Mouse (Mus musculus) regulatory T cell (primary cell): Measurements from ENCODE around the gene Gpn3.

Source experiments
- in situ Hi-C: fragments of 300-600 bp; cut with MboI, MseI; formaldehyde crosslinking; loops from one replicate; pipeline ENCODE4 v1.15.1; 2025; ENCODE audit warnings: high pct_unique_total_duplicates

The Gpn3 gene

DNA sequence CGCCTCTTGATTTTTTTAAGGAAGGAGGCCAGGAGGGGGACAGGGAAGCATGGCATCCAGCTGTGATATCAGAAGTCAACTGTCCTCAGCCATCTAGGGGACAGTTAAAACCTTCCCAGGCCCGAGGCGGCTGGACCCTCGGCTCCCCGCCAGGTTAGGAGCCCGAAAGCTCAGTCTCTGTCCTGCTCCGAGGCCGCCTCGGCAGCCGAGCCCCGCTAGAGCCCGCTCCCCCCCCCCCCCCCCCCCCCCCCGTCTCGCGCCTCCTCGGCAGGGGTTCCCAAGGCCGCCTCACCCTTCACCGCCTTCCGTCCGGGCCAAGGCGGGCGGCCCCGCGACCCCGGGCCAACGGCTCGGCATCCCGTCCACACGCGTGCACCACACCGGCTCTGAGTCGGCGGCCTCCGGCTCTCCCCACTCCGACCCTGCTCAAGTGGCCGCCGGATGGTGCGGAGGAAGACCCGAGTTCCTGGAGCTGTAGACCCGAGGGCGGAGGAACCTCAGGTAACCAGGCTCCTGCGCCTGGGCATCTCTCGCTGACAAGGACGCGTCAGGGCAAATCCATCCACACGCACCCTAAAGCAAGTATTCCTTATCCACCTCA lies at the start of gene Gpn3:
Gene Gpn3, plus strand, starts transcription at position 286 of the 601 bp plus-strand sequence.
- in situ Hi-C loops = loop anchor here (25.0 kb wide), 1 partner anchor 534 kb away; the partner anchor contains the start of genes Pheta1 and Sh2b3

DNA sequence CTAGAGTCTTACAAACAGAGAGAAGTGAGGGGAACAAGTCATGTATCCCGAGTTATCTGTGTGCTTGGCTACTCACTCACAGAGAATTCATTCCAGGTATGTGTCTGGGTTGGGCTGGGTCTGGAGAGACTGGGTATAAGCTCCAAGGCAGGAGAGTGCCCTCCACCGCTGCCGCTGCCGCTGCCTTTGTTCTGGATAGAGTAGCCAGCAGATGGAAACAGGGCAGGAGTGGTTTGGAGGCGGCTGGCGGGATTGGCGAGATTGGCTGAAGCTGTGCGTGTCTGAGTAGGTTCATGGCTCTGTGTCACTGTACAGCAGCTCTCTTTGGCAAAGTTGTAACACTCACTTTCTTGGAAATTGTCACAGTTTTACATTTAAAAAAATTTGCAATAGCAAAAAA lies 48.2 kb upstream of the Gpn3 start:
- in situ Hi-C loops = no loop called here

DNA sequence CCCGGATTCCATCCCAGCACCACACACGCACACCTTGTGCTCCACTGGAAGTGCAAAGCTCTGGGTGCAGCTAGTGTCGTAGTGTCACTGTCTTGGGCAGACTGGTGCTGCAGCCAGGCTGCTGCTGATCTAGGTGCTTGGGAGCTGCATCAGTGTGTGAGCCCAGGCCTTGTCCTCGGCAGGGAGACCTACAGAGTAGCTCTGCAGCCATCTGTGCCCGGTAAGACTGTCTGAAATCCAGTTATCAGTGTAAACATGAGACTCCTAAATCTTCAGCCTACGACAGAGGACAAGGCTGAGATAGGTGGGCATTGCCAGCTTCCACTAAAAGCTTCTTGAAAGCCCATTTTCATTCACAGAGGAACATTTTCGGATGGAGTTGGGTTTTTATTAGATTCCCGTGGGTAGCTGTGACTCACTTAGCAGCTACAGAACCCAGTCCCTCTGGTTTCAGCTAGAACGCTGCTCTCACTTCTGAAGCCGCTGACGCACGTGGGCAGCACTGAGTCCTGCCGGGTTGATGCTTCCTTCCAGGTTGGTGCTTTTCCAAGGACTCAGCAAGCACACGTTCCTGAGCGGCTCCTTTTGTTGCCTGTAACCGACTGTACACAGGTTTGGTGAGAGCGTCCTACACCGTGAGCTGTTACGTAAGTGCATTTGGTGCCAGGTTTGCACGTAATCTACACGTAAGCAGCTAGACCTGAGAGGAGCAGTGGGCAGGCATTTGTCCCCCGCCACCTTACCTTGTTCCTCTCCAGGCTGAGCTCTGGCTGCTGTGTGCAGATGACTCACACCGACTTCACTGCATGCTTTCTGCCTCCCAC lies 46.9 kb upstream of the Gpn3 start:
- in situ Hi-C loops = no loop called here

DNA sequence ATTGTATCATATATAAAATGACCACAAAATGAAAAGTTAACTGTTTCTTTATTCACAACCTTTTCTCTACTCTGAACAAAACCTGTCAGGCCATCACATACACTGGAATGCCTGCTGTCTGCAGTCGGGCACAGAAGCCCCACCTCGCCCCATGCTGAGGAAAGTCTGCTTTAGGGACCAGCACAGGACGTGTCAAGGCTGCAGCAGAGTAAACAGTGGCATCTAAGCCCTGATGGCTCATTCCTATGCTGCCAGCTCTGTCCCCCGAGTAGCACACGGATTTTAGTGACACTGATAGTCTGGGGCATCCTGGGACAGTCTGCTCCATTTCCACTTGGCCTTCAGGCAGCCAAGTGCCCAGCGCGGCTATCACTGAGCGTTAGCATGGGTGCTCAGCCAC lies 46.2 kb upstream of the Gpn3 start:
- in situ Hi-C loops = no loop called here

DNA sequence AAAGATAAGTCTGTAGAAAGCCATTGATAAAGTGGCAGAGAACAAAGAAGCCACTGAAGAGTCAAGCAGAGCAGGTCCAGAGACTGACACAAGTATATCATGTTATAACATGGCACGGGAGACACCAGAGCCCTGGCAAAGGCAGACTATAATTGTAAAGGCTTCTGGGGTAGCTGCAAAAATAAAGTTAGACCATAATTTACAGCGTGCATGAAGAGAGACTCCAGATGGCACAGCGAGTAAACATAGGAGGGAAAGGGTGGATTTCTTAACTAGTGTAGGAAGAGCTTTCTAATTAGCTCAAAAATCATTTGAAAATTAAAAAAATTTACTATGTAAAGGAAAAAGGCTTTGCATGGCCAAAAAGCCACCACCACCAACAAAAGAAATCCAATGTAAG lies 44.4 kb upstream of the Gpn3 start:
- in situ Hi-C loops = no loop called here

DNA sequence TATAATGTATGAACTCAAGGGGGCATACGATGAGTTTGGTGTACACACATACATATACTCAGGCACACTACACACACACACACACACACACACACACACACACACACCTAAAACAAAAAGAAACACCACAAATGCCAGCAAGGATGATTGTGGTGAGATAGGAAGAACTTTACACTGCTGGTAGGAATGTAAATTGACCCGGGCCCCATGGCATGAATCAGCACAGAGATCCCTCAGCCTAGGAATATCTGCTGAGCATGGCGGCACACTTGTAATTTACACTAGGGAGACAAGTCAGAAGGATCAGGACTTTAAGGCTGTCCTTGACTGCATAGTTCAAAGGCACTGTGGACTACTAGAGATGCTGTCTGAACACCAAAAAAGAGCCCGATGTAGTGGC lies 41.4 kb upstream of the Gpn3 start:
- in situ Hi-C loops = loop anchor here (5.0 kb wide), 1 partner anchor 73 kb away; no protein-coding TSS in a partner anchor

DNA sequence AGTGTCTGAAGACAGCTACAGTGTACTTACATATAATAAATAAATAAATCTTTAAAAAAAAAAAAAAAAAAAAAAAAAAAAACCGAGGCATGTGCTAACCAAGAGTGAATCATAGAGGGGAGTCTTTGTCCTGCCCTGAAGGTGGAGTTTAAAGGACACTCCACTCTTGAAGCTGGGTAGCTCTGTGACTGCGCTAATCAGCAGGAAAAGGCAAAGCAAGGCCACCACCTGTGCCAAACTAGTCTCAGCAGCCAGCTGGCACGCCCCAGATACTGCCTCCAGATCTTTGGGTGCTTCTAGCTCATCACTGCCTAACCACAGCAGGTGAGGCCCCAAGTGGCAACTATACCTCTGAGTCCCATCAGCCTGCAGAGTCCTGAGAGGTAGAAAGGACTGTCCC lies 37.0 kb upstream of the Gpn3 start:
- in situ Hi-C loops = loop anchor here (5.0 kb wide), 1 partner anchor 77 kb away; no protein-coding TSS in a partner anchor

DNA sequence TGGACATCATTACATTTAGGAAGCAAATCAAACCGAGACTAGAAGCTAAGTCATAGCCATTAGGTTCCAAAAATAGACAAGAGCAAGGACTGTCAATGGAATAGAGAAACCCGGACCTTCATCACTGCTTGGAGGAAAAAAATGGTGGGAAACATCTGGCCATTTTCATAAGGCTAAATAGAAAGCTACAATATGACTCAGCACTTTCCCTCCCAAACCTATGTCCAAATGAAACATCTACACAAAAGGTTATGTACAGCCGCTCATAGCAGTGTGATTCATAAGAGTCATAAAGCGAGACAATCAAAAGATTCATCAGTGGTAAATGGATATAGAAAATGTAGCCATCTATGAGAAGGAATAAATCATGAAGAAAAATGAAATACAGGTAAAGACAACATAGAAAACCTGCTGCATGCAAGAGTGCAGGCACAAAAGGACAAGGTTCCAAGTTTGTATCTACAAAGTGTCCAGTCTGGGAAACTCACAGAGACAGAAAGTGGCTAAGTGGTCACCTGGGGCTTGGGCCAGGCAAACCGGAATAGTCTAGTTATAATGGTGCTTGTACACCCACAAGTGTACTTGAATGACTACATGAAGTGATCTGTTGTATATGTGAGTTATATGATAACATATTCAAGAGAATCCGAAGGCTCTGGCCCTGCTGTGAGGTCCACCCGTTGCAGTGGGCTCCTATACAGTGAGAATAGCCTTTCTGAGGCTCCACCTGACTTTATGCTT lies 35.0 kb upstream of the Gpn3 start:
- in situ Hi-C loops = no loop called here

DNA sequence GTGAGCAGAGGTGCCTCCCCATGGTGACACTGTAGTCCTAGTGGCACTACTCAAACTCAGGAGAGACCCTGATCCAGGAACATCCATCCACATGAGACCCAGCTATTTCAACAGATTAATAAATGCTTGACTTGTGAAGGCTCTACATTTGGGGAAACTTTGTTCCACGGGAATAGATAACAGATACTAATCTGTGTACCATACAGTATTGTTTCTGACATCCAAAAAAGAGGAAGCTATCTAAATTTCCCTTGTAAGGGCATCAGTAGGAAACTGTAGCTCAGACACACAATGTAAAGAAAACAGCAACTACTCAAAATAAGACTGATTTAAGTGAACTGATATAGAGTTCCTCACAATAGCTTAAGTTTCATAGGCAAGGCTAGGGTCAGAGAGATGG lies 28.8 kb upstream of the Gpn3 start:
- in situ Hi-C loops = no loop called here

DNA sequence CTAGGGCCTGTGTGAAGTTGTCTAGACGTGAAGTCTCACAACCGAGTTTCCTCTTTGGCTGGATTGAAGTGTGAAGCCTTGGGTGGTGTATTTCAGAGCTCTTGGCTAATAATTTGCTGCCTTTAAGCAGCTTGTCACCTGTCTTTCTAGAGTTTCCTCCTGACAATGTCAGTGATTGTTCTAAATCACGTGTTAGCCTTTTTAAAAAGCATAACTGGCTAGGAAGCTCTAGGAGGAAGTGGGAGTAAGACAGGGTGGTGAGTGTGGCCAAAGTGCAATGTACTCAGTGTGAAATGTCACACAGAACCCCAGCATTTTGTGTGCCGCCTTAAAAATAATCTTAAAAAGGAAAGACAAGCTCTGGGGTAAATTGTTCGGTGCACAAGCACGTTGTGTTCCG lies 27.9 kb upstream of the Gpn3 start:
- in situ Hi-C loops = no loop called here

DNA sequence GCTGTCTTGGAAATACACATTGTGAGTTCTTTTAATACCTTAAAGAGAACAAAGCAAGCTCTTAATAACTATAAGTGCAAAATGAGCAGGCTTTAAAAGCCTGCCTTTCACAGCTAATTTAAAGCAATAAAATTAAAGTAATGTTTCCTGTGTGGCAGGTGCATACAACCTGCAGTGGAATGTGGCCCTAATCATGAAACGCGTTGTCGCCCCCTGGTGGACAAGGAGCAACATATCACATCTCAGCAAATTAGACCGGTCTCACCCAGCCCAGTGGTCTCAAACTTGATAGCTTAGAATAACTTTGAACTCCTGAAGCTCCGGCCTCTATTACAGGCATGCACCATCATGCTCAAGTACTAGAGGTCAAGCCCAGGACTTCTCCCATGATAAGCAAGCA lies 27.4 kb upstream of the Gpn3 start:
- in situ Hi-C loops = no loop called here

DNA sequence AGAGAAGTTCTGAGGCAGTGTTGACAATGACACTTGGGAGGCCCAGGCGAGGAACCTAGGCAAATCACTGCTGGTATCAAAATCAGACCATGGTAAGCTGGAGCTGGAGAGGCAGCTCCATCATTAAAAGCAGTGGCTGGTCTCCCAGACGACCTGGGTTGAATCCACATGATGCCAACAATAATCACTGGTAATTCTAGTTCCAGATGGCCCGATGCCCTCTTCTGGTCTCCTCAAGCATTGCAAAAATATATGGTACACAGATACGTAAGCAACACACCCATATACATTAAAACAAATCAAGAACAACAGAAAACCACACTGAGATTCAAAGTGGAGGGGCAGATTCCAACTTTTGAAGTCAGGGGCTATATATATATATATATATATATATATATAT lies 25.9 kb upstream of the Gpn3 start:
- in situ Hi-C loops = no loop called here

DNA sequence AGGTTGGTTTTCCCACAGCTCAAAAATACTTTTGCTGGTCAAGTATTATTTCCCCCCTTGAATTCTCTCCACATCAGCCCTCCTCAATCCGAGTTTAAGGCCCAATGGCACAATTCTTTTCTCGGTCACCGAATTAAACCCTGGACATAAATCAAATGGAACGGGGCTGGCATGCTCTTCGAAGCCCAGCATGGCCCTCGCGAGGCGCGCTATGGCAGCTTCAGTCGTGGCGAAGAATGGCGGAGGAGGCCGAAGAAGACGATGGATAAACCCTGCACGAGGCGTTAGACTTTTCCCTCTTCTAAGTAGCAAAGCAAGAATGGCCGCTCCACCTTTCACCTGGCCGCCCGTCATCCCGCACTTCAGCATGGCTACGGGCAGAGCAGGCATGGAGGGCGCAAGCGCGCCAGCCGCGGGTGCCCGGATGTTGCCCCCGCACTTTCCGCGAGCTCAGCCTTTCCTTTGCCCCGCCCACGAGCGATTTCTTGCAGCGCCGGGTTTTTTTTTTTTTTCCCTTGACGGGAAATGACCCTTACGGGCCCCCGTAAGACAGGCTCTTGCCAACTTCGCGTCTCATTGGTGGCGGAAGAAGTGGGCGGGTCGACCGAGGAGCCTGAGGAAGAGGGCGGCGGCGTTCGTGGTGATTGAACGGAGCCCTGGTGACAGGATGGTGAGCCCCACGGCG lies 17.7 kb upstream of the Gpn3 start, which contains the start of the genes Rad9b and Vps29:
Gene Rad9b, minus strand, starts transcription at position 427 of the 685 bp plus-strand sequence.
Gene Vps29, plus strand, starts transcription at position 563 of the 685 bp plus-strand sequence.
- in situ Hi-C loops = loop anchor here (25.0 kb wide), 1 partner anchor 517 kb away; the partner anchor contains the start of genes Pheta1 and Sh2b3

DNA sequence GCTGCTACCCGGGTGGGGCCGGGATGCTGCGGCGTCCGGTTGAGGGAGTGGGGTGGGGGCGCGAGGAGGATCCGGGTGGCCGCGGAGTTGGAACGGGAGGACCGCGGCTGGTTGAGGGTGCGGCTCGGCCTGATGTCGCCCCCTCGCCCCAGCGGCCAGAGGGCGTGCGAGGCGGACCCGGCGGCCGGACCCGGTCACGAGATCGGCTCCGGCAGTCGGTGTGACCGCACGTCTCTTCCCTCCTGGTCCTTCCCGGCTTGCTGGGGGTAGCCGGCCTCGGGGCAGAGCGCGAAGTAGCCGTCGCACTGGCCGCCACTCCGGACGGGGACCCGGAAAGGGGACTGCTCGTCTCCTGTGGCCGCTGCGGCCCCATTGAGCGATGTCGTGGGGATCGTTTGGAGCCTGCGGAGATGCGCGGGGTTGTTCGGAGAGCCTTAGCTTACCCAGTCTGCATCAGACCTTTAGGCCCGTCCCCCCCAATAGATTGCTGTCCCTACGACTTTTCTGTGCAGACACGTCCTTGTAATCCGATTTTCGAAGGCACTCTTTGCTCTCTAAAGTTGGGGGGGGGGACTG lies 17.1 kb upstream of the Gpn3 start:
- in situ Hi-C loops = loop anchor here (25.0 kb wide), 1 partner anchor 517 kb away; the partner anchor contains the start of genes Pheta1 and Sh2b3

DNA sequence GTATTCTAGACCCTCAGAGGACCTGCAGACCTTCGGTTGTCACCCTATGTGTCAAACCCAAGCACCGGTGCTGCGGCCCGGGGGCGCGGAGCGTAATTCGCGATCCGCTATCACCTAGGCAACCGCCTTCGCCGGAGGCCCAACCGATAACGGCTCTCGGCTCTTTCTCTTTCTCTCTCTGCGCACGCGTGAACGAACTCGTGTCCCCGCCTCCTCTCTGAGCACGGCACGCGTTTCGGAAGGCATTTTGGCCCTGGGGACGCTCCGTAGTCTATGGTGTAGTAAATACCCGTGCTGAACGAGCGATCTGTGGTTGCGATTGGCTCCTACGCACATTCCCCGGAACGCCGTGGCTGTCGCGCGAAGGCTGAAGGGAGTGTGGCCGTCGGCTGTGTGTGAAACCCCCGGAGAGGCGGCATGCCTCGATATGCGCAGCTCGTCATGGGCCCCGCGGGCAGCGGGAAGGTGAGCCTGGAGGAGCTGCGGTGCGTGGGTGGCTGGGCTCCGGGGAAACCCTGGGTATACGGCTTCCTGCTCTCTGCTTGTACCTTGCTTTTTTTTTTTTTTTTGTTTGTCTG lies 605 bp downstream of the Gpn3 start, which contains the start of gene Fam216a:
Gene Fam216a, minus strand, starts transcription at position 173 of the 578 bp plus-strand sequence.
- in situ Hi-C loops = loop anchor here (25.0 kb wide), 1 partner anchor 535 kb away; the partner anchor contains the start of genes Pheta1 and Sh2b3

DNA sequence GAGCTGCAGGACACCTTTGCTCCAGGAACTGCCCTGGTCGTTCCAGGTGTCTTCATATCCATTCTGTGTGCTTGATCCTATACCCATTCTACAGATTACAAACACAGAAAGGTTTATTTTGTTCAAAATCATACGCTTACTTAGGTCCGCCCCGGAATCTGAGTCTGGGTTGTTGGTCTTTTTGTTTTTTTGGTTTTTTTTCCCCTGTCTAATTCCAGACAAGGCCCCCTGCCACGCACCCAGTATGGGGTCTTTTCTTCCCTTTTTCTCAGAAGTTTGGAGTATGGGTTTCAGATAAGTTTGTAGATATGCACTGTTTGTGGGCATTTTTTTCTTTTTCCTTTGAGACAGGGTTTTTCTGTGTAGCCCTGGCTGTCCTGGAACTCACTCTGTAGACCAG lies 1.2 kb downstream of the Gpn3 start:
- in situ Hi-C loops = loop anchor here (25.0 kb wide), 1 partner anchor 536 kb away; the partner anchor contains the start of genes Pheta1 and Sh2b3

DNA sequence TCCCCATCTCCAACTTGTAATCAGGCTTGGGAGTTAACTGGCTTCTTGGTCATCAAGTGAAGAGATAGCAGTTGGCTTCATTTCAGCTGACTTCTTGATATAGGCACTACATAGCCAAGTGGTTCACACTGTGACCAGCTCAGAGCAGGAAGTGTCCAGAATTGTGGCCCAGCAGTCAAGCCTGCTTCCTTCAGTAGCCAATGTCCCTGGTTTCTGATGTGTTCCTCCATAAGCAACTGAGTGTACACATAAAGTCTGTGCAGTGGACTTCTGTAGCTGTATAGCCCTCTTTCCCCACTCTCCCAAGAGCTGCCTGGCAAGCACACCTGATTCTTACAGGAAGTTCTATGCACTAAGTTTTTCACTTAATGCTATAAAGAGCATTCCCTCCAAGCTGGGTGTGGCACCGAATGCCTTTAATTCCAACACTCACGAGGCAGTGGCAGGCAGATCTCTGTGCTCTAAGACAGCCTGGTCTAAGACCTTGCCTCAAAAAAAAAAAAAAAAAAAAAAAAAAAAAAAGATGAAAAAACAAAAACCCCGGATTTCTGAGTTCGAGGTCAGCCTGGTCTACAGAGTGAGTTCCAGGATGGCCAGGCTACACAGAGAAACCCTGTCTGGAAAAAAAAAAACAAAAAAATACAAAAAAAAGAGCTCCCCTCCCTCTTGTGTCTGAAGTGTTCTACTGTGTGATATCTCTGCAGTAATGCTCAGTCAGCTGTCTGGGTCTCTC lies 5.6 kb downstream of the Gpn3 start:
- in situ Hi-C loops = no loop called here

DNA sequence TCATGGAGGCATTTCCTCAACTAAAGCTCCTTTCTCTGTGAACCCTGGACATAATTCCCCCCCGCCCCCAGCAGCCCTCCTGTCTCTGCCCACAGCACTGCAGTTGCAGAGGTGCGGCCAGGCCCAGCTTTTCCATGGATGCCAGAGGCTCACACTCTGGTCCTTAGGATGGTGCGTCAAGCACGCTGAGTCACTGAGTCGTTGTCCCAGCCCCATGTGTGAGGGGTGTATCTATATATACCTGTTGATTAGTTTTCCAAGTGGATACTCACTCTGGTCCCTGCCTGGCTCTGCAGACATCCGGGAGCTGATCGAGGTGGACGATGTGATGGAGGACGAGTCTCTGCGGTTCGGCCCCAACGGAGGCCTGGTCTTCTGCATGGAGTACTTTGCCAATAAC lies 6.5 kb downstream of the Gpn3 start:
- in situ Hi-C loops = no loop called here

DNA sequence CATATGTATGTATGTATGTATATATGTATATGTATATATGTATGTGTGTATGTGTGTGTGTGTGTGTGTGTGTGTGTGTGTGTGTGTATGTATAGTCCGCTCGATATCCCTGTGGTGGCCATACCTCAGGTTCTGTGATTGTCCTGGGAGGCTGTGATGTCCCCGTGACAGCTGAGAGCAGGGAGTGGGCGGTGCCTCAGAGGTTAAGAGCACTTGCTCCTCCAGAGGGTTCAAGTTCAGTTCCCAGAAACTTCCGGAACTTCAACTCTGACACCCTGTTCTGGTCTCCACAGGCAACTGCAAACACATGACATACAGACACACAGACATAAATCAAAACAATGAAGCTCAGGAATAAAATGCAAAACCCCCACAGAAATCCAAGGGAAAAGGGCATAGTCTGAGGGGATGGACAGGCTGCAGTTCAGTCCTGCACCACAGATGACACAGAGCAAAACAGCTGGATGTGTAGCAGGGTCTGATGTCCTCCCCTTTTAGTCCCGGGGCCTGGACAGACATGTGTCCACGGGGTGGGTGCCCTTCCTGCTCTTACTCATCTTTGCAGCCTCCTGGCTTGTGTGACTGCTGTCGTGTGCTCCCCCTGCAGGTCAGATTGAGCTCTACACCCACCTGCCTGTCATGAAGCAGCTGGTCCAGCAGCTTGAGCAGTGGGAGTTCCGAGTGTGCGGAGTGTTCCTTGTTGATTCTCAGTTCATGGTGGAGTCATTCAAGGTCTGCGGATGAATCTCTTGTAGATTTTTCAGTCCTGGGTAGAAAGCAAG lies 7.9 kb downstream of the Gpn3 start:
- in situ Hi-C loops = no loop called here
